Mouse (Mus musculus): ENCODE measurements around the gene Fau.

DNA sequence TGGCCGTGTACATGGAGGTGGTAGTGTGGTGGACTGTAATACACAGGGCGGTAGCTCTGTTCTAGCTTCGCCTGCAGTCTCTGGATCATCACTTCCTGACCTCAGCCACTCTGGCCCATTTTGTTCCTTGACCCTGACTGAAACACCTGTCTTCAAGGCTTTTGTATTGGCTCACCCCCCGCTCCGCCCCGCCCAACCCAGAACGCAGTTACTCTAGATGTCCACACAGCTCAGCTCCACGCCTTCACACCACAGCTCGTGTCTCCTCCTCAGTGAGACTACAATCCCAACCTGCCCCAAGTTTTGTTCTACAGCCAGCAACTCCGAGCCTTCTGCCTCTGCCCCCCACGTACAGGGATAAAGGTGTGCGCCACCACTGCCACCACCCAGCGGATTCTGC lies 31.2 kb downstream of the Fau start:
- no peak for TF ChIP-seq CTCF (conservative IDR thresholded peaks at IDR 0.05; ENCODE audit: low read length)
- no peak for TF ChIP-seq POU5F1 (IDR thresholded peaks at IDR 0.05; ENCODE audit: borderline replicate concordance, low read length)
- no peak for TF ChIP-seq NANOG (IDR thresholded peaks at IDR 0.05; ENCODE audit: borderline replicate concordance, low read length)

Data from E14TG2a.4 (cell line).